Mouse (Mus musculus): Measurements from ENCODE around the gene Slc15a2. TPM values are rescaled to one million over a fixed set of nuclear protein-coding genes. Genes with fewer than 3 reads are reported as not detected.

Slc15a2 gene
- 19.9 TPM for polyA plus RNA-seq (2017; shearing (Covaris generic))

GRCm38 (mm10) chr16:36784594-36785313 lies at the start of gene Slc15a2:
Gene Slc15a2, minus strand, starts transcription at chr16:36784962.

GRCm38 (mm10) chr16:36828054-36828786 lies 43.5 kb upstream of the Slc15a2 start, which contains the start of gene Iqcb1:
Gene Iqcb1, plus strand, starts transcription at chr16:36828385.

Other genes with a start within 250 kb of the Slc15a2 start
- gene Casr, start 222.8 kb downstream of the Slc15a2 start, polyA plus RNA-seq (2017; shearing (Covaris generic)): 0.13 TPM
- gene Cd86, start 118.9 kb downstream of the Slc15a2 start, polyA plus RNA-seq (2017; shearing (Covaris generic)): 8.4 TPM
- 11.6 TPM for gene Ildr1, start 91.0 kb downstream of the Slc15a2 start, polyA plus RNA-seq (2017; shearing (Covaris generic))
- gene Iqcb1, start 43.4 kb upstream of the Slc15a2 start, polyA plus RNA-seq (2017; shearing (Covaris generic)): 29.9 TPM
- gene Eaf2, start 90.0 kb upstream of the Slc15a2 start, polyA plus RNA-seq (2017; shearing (Covaris generic)): 0.87 TPM
- gene Golgb1, start 90.2 kb upstream of the Slc15a2 start, polyA plus RNA-seq (2017; shearing (Covaris generic)): 30.2 TPM
- gene Hcls1, start 150.0 kb upstream of the Slc15a2 start, polyA plus RNA-seq (2017; shearing (Covaris generic)): 105 TPM
- 0.66 TPM for gene Fbxo40, start 205.5 kb upstream of the Slc15a2 start, polyA plus RNA-seq (2017; shearing (Covaris generic))
- gene Polq, start 226.8 kb upstream of the Slc15a2 start, polyA plus RNA-seq (2017; shearing (Covaris generic)): 1.5 TPM